Mouse (Mus musculus): ENCODE results near the gene Ccdc92b.

DNA sequence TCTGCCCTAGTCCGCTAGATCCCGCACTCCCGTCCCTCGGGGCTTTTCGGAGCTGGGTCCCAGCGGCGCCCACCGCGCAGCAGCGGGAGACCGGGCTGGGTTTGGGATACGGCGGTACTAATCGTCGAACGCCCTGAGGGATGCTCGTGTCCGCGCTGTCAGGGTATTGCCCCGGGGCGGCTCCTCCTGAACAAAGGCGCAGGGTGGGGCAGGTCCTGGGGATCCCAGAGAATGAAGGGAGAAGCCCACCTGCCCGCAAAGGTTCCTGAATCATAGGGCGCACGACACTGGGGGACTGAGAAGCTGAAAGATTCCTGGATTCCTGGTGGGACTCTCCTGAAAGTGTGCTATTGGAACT lies 29.2 kb upstream of the Ccdc92b start:
- TF ChIP-seq CTCF (IDR thresholded peaks at IDR 0.05; ENCODE audit: low read depth, low read length) (no peak), GATA1 (IDR thresholded peaks at IDR 0.05; ENCODE audit: borderline replicate concordance, low read length) (no peak), POLR2AphosphoS5 (IDR thresholded peaks at IDR 0.05; ENCODE audit: insufficient replicate concordance, low read depth, low read length) (no peak), GATA2 (IDR thresholded peaks at IDR 0.05; ENCODE audit: borderline replicate concordance, low read depth, low read length) (no peak)

Data from G1E (cell line).